Mouse (Mus musculus) liver, embryonic 14.5 days (tissue): ENCODE measurements around the gene Cntln.

Experiments
- CTCF ChIP-seq: IDR thresholded peaks from 2 replicates; pipeline ENCODE4 v1.5.1; 2016; ENCODE audit warnings: antibody characterized with exemption, low read depth, control low read depth
- EP300 ChIP-seq: IDR thresholded peaks from 2 replicates; pipeline ENCODE4 v1.6.1; 2016; ENCODE audit warnings: antibody characterized with exemption, low read depth

DNA sequence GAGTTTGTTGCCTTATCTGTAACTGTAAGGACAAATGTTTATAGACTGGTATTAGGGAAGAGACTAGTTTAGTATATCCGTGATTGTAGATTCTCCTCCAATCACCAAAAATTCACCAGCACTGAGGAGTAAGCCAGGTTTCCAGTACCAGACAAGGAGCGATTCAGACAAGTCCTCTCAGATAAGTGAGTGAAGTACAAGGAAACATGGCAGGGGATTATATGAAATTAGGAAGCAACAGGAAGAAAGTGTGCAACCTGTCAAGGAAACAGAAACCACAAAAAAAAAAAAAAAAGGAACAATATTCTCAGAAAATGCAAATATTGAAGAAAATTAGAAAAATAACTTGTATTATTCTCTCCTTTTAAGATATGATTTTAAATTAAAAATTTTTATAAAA lies 222.9 kb downstream of the Cntln start:
- TF ChIP-seq CTCF (no peak), EP300 (no peak)
